Mouse (Mus musculus): ENCODE data around the gene Ighmbp2. TPM values are rescaled to one million over a fixed set of nuclear protein-coding genes. Genes with fewer than 3 reads are reported as not detected.
"Not testable (repeated sequence)": the region's sequence is repeated elsewhere in the genome, so short reads cannot be mapped to it uniquely, and the experiment has no call there.

Ighmbp2 gene
- total and polyA plus RNA-seq, 2 experiments from 2014 or later: 10.8 to 11.8 TPM

GRCm38 (mm10) chr19:3260016-3260415, 22.8 kb downstream of the Ighmbp2 start:
- H3K27me3 ChIP-seq (ENCODE audit: insufficient read depth, low read length): no peaks in the 10 kb centered on the region
- no peak overlapping the region for H3K9ac ChIP-seq (replicated peaks; ENCODE audit: low read length, poor library complexity, severe bottlenecking)
- 98% methylated on average over 8 of the region's 8 CpGs for WGBS
- H3K4me1 ChIP-seq (ENCODE audit: insufficient read depth, low read length): no peaks in the 10 kb centered on the region
- no peak overlapping the region for H3K4me2 ChIP-seq (ENCODE audit: low read depth, low read length, poor library complexity, severe bottlenecking)
- DNase-seq (ENCODE audit: low spot score) (no peak), ATAC-seq (ENCODE audit: low FRiP score) (no peak)
- no peak for TF ChIP-seq CTCF (IDR thresholded peaks at IDR 0.05)
- H3K27ac ChIP-seq (ENCODE audit: low read depth, low read length): no peak overlapping the region
- H3K4me3 ChIP-seq (ENCODE audit: low read depth, low read length): no peak overlapping the region
- peaks cover 50% of the 10 kb centered on the region for H3K36me3 ChIP-seq (ENCODE audit: insufficient read depth, low read length)
- no peaks in the 10 kb centered on the region for H3K9me3 ChIP-seq (ENCODE audit: low read length)

GRCm38 (mm10) chr19:3225261-3225660, 57.6 kb downstream of the Ighmbp2 start:
- not testable (repeated sequence) for H3K9me3 ChIP-seq (ENCODE audit: low read length); H3K36me3 ChIP-seq (ENCODE audit: insufficient read depth, low read length); ATAC-seq (ENCODE audit: low FRiP score); DNase-seq (ENCODE audit: low spot score); H3K27ac ChIP-seq (ENCODE audit: low read depth, low read length); H3K9ac ChIP-seq (replicated peaks; ENCODE audit: low read length, poor library complexity, severe bottlenecking); H3K27me3 ChIP-seq (ENCODE audit: insufficient read depth, low read length); H3K4me3 ChIP-seq (ENCODE audit: low read depth, low read length); H3K4me2 ChIP-seq (ENCODE audit: low read depth, low read length, poor library complexity, severe bottlenecking); H3K4me1 ChIP-seq (ENCODE audit: insufficient read depth, low read length)
- WGBS: 79% methylated on average over 3 of the region's 6 CpGs

GRCm38 (mm10) chr19:3214937-3215336, 67.9 kb downstream of the Ighmbp2 start:
- not testable (repeated sequence) for H3K36me3 ChIP-seq (ENCODE audit: insufficient read depth, low read length); H3K27me3 ChIP-seq (ENCODE audit: insufficient read depth, low read length); H3K9ac ChIP-seq (replicated peaks; ENCODE audit: low read length, poor library complexity, severe bottlenecking); H3K27ac ChIP-seq (ENCODE audit: low read depth, low read length); H3K9me3 ChIP-seq (ENCODE audit: low read length); DNase-seq (ENCODE audit: low spot score); H3K4me2 ChIP-seq (ENCODE audit: low read depth, low read length, poor library complexity, severe bottlenecking); ATAC-seq (ENCODE audit: low FRiP score); H3K4me1 ChIP-seq (ENCODE audit: insufficient read depth, low read length); H3K4me3 ChIP-seq (ENCODE audit: low read depth, low read length)
- 93% methylated on average over 1 of the region's 1 CpGs for WGBS

Small RNA genes lying within 50 kb of the gene (microRNA-seq; reads per million reads assigned to microRNA genes)
- gene Mir6984 (ENCODE audit: borderline number of aligned reads): not detected

Other genes with a start within 250 kb of the Ighmbp2 start
- gene Mrpl21, start 116 bp downstream of the Ighmbp2 start, total RNA-seq (2014; rRNA removed): 48.4 and 48.7 TPM in 2 replicates
- 92.7 and 93.3 TPM in 2 replicates for gene Mrpl21, start 116 bp downstream of the Ighmbp2 start, polyA plus RNA-seq (2015; fragmentation: Nextera tagmentation; extraction: Ambion mirVana)
- 29.1 and 35.8 TPM in 2 replicates for gene Cpt1a, start 39.3 kb upstream of the Ighmbp2 start, total RNA-seq (2014; rRNA removed)
- gene Cpt1a, start 39.3 kb upstream of the Ighmbp2 start, polyA plus RNA-seq (2015; fragmentation: Nextera tagmentation; extraction: Ambion mirVana): 15.7 and 17.4 TPM in 2 replicates
- gene Tesmin, start 105.8 kb upstream of the Ighmbp2 start, total RNA-seq (2014; rRNA removed): 0.27 and 1.2 TPM in 2 replicates
- gene Tesmin, start 105.8 kb upstream of the Ighmbp2 start, polyA plus RNA-seq (2015; fragmentation: Nextera tagmentation; extraction: Ambion mirVana): 0.93 and 1.3 TPM in 2 replicates
- 1.9 and 5.3 TPM in 2 replicates for gene Gal, start 131.5 kb upstream of the Ighmbp2 start, total RNA-seq (2014; rRNA removed)
- gene Gal, start 131.5 kb upstream of the Ighmbp2 start, polyA plus RNA-seq (2015; fragmentation: Nextera tagmentation; extraction: Ambion mirVana): 29.5 and 30.0 TPM in 2 replicates